Mouse (Mus musculus) small intestine, adult 2 months (tissue): ENCODE results near the gene Rhof.

ENCODE experiments used
- CTCF ChIP-seq: fragments of 200-500 bp; IDR thresholded peaks from 2 replicates; pipeline ENCODE4 v1.5.1; 2012; ENCODE audit warnings: low read depth, mild to moderate bottlenecking, control low read depth, inconsistent platforms, low read length, moderate library complexity, mixed read lengths; ENCODE audit not compliant: insufficient replicate concordance, insufficient read length; ENCODE audit errors: extremely low read depth
- POLR2A ChIP-seq: fragments of 200-500 bp; IDR thresholded peaks from 2 replicates; pipeline ENCODE4 v1.6.1; 2012; ENCODE audit warnings: low read depth, mild to moderate bottlenecking, control low read depth, inconsistent platforms, low read length, moderate library complexity

DNA sequence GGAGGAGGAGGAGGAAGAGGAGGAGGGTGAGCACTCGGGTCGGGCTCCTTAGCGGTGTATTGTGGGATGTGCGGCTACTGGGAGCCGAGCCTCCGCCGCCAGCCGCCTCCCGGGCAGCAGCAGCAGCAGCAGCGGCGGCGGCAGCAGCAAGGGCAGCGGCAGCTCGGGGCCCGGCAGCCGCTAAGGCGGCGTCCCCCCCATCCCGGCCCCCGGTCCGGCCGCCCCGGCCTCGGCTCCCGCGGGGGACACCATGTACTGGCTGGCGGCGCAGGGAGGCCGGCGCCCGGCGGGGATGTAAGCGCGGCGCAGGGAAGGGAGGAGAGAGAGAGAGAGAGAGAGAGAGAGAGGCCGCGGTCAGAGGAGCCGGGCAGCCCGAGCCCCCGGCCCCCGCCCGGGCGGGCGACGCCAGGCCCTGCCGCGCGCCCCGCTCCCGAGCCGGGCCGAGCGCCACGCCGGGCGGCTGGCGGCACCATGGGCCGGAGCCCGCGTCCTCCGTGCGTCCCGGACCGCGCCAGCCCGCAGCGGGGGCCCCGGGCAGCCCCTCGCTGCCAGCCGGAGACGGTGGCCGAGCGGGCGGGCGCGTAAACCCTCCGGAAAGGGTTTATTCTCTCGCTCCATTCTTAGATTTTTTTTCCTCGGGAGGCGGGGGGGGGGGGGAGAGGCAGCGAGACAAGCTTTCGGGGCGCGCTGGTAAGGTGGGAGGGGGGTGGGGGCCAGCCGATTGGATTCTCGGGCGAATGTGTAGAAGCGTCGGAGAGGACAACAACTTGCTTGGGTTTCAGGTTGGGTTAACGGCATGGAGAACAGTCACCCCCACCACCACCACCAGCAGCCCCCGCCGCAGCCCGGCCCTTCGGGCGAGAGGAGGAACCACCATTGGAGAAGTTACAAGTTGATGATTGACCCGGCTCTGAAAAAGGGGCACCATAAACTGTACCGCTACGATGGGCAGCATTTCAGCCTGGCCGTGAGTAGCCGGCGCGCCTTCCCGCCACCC is 10.0 kb upstream of the Rhof start, which contains the start of gene Setd1b:
- TF ChIP-seq CTCF (no peak), POLR2A (peak; percentile 54; the same call in 1 of the 2 replicates)
